Mouse (Mus musculus) ES-E14 (cell line): ENCODE data around the gene Dnajb13.

ENCODE experiments used
- CHD2 ChIP-seq: IDR thresholded peaks from 2 replicates; pipeline ENCODE4 v1.6.1; 2014; ENCODE audit warnings: mild to moderate bottlenecking, low read depth, low read length, inconsistent platforms
- HCFC1 ChIP-seq: IDR thresholded peaks from 2 replicates; pipeline ENCODE4 v1.6.1; 2012; ENCODE audit warnings: low read length, inconsistent platforms, borderline replicate concordance; ENCODE audit not compliant: insufficient read depth
- MAFK ChIP-seq: IDR thresholded peaks from 2 replicates; pipeline ENCODE4 v1.6.1; 2014; ENCODE audit warnings: mild to moderate bottlenecking, low read depth, low read length, inconsistent platforms; ENCODE audit not compliant: insufficient read depth
- ZC3H11A ChIP-seq: IDR thresholded peaks from 2 replicates; pipeline ENCODE4 v1.6.1; 2012; ENCODE audit warnings: low read depth, mild to moderate bottlenecking, inconsistent platforms, low read length, borderline replicate concordance
- ZNF384 ChIP-seq: IDR thresholded peaks from 2 replicates; pipeline ENCODE4 v1.6.1; 2012; ENCODE audit warnings: low read depth, low read length, inconsistent platforms

- TF ChIP-seq MAFK, result no peak
- no peak for TF ChIP-seq CHD2
- TF ChIP-seq HCFC1, result no peak
- TF ChIP-seq ZNF384, result no peak
- TF ChIP-seq ZC3H11A, result no peak
Observed at GRCm38 (mm10) chr7:100473846-100474454, 40.8 kb downstream of the Dnajb13 start.
